Mouse (Mus musculus) cerebellum, adult 11 months (tissue): ENCODE measurements at regions not wholly inside any gene's neighbourhood (a gene's known extent, or its start where the extent isn't known, plus 50 kb on each side); places are given as distances from the start of the nearest gene placed in this dataset.

ENCODE experiments used
- DNase-seq: peaks from one replicate; pipeline ENCODE4 v3.0.0; 2022

DNA sequence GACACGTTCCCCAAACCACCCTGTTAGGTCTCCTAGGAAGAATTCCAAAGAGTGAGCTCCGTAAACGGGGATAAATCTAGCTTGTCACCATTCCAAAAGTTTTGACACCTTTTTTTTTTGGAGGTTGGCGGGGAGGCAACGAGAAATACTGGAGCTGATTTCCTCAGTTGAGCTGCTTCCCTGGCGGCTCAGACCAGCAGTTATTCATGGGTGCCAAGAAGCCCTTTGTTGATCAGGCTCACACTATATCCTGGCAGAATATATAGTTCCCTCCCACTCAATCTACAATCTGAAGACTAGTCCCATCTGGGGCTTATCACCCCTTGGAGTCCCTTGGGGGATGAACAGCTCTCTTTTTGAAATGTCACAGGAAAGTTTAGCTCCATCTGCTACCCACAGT is 77.5 kb upstream of the Tiam2 start:
- DNase-seq = no peak

GRCm38 (mm10) chr17:3249320-3249719 is 77.1 kb upstream of the Tiam2 start:
- no peak for DNase-seq

DNA sequence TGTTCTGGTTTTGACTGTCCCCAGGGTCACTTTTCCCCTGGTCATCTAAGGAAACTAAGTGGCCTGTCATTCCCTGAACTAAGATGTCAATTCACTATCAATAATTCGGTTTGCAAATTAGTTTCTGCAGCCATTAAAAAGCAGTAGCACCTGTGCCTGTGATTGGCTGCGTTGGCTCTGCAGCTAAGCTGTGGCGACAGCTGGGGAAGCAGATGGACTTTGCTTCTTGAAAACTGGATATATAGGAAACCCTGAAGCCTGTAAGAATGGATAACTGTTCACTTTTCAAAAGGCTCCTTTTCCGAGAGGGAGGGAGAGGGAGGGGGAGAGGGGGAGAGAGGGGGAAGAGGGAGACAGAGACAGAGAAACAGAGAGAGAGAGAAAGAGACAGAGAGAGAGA is 75.2 kb upstream of the Tiam2 start:
- no peak for DNase-seq

GRCm38 (mm10) chr17:3251966-3252365 is 74.4 kb upstream of the Tiam2 start:
- DNase-seq = no peak

GRCm38 (mm10) chr17:3253508-3254176 is 72.7 kb upstream of the Tiam2 start:
- no peak for DNase-seq

DNA sequence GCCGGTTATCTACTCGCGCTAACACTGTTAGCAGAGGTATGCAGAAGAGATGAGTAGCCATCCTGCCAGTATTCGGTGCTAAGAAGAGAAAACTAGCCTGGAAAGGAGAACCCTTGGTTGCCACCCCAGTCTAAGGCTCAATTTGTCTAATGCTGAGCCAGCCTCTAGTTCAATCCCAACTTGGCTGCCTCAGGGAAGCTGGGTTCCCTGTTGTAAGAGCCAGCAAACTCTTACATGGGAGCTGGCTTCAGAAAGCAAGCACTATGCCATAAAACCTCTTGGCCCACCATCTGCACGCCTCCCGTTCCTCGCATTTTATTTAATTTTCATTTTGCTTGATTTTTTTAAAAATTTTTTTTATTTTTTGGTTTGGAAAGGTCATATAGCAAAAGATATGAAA is 69.6 kb upstream of the Tiam2 start:
- no peak for DNase-seq

- DNase-seq = no peak
Measured at GRCm38 (mm10) chr17:3258811-3259510, 67.4 kb upstream of the Tiam2 start.

DNA sequence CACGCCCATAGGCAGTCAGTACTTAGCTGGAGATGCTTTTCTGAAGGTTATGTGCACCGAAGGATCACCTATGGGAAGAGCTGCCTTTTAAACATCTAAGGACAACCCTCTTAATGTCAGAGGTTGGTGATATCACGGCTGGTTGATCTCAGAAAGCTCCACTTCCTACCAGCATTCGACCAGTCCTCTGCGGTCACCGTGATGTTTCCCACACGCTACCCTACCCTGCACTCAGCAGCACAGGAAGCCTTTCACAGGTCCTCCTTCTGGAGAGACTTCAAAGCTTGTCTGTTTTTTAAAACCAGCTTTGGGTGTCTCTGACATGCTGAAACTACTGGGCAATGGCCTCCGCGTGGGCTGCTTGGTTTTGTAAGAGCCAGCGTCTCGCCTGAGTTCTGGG is 65.6 kb upstream of the Tiam2 start:
- DNase-seq = no peak

DNA sequence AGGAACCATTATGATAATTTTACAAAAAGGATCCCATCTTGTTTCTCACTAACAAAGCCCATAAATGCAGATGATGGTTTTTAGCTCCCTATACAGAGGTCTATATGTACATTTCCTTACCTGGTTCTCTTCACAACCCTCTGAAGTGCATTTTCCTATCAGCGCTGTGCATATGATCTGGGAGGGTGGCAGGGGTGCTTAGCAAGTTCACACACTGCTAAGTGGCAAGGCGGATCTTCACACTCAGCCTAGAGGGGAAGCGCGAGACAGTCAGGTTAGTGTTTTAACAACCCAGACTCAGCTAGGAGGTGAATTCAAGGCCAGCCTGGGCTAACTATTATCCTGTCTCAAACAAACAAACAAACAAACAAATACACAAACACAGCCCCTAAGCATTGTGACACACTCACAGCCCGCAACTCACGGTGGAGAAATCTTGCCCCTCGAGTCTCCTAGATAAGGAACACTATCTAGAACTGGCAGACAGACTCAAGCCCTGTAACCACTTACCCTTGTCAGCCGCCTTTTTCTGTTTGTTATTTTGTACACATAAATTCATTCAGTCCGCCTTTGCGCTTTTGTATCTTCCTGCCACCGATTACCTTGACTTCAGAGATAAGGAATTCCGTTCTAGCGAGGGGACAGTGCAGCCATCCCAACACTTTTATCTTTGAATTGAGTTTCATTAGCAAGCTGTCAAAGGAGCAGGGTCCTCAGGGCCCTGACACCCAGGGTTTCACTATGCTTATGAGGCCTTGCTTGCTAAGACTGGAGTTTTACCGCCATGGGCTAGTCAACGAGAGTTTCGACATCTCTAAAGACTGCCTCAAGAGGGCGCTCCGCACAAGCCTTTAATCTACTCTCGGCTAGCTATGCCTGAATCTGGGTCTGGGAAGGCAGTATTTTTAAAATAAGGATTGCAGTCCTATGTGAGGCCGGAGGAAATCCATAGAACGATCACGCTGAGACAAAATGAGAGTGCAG is 53.0 kb upstream of the Tiam2 start:
- DNase-seq = peak; percentile 68

GRCm38 (mm10) chr17:3274449-3275285 is 51.7 kb upstream of the Tiam2 start:
- no peak for DNase-seq
